Mouse (Mus musculus): ENCODE results near the gene 4930544G11Rik. TPM values are rescaled to one million over a fixed set of nuclear protein-coding genes. Genes with fewer than 3 reads are reported as not detected.

4930544G11Rik gene
- polyA plus RNA-seq, 2 experiments, result not detected

DNA sequence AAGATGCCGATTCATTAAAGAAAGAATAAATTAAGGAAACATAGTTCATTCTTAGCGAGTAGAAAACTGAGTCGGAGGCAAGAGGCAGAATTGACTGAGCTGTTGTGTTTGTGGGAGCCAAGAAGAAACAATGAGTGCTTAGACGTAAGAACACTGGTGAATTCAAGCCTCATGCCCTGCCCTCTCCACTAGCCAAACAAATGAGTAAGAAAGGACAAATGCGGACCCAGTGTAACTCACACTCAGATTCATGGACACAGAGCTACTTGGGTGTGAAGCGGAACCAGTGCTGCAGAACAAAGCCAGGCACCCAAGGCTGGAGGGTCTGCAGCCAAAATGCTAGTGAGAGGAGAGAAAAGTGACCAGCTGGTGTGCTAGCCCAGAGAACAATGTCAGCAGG lies 1.9 kb upstream of the 4930544G11Rik start:
- no peaks in the 10 kb centered on the region for H3K27me3 ChIP-seq (ENCODE audit: control insufficient read depth, insufficient read depth, low read length)
- H3K4me3 ChIP-seq (replicated peaks; ENCODE audit: low read length), result no peak overlapping the region
- 83% methylated on average over 6 of the region's 6 CpGs for WGBS
- no peak for ATAC-seq (ENCODE audit: low FRiP score, low read depth)
- no peak overlapping the region for H3K4me2 ChIP-seq (replicated peaks; ENCODE audit: low read depth, low read length, severe bottlenecking)
- H3K36me3 ChIP-seq (ENCODE audit: control insufficient read depth, insufficient read depth, low read length), result no peaks in the 10 kb centered on the region
- no peaks in the 10 kb centered on the region for H3K9me3 ChIP-seq (ENCODE audit: control insufficient read depth, low read length)
- H3K9ac ChIP-seq (ENCODE audit: low read depth, low read length, severe bottlenecking), result no peak overlapping the region
- TF ChIP-seq POLR2A (IDR thresholded peaks at IDR 0.05; ENCODE audit: borderline replicate concordance, extremely low read depth, insufficient read depth, insufficient read length), result no peak
- DNase-seq (ENCODE audit: low spot score), result no peak
- H3K4me1 ChIP-seq (ENCODE audit: control insufficient read depth, insufficient read depth, low read length), result no peaks in the 10 kb centered on the region
- no peak overlapping the region for H3K27ac ChIP-seq (replicated peaks; ENCODE audit: low read depth, low read length)

DNA sequence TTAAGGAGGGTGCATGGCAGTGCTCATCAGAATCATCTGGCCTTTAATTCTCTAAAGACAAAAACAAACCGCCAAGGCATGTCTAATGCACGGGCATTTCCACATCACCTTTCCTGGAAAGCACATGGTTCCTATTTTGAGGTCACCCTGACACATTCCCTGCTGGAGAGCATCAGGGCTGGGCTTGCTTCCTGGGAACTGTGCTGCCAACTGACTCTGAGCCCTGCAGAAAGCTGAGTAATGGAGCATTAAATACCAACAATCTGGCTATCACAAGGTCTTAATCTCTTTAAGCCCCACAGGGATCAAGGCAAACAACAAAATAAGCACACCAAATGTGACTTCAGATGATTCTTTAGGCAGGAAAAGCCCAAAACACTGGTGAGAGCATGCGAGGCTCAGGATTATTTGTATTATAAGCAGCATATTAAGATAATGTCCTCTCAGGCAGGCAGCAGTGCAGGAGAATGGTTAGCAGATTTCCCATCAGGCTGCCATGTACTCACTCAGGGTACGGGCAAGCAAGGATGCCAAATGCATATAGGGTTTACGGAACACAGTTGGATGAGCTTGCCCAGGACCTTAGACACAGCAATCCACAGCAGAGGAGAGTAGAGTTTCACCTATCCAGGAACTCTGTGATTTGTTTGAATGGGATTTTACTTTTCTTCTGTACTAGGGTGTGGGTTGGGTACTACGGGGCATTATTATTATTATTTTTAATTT lies 17.1 kb downstream of the 4930544G11Rik start:
- Histone ChIP-seq H3K4me1 (ENCODE audit: control insufficient read depth, insufficient read depth, low read length) (no peaks in the 10 kb centered on the region), H3K27ac (replicated peaks; ENCODE audit: low read depth, low read length) (no peak overlapping the region), H3K4me3 (replicated peaks; ENCODE audit: low read length) (no peak overlapping the region), H3K4me2 (replicated peaks; ENCODE audit: low read depth, low read length, severe bottlenecking) (no peak overlapping the region), H3K27me3 (ENCODE audit: control insufficient read depth, insufficient read depth, low read length) (no peaks in the 10 kb centered on the region), H3K9ac (ENCODE audit: low read depth, low read length, severe bottlenecking) (no peak overlapping the region), H3K36me3 (ENCODE audit: control insufficient read depth, insufficient read depth, low read length) (no peaks in the 10 kb centered on the region), H3K9me3 (ENCODE audit: control insufficient read depth, low read length) (no peaks in the 10 kb centered on the region)
- ATAC-seq (ENCODE audit: low FRiP score, low read depth) (no peak), DNase-seq (ENCODE audit: low spot score) (no peak)
- no peak for TF ChIP-seq POLR2A (IDR thresholded peaks at IDR 0.05; ENCODE audit: borderline replicate concordance, extremely low read depth, insufficient read depth, insufficient read length)
- 53% methylated on average over 6 of the region's 6 CpGs for WGBS

DNA sequence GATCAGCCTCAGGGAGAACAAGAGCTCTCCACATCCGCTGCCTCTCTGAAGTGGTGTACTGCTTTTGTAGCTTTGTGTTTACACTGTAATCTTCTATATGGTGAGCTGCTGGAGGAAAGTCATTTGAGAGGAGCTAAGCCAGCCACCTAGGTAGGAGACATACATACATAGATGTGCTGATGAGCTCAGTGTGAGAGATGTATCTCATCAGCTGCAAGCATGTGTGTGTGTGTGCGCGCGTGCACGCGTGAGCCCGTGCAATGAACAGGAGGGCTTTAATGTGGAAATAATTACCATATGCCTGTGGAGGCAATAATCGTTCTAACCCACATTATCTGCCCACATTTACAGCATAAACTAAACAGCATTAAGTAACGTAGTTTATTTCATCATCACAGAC lies 18.0 kb downstream of the 4930544G11Rik start:
- Histone ChIP-seq H3K36me3 (ENCODE audit: control insufficient read depth, insufficient read depth, low read length) (no peaks in the 10 kb centered on the region), H3K27ac (replicated peaks; ENCODE audit: low read depth, low read length) (no peak overlapping the region), H3K4me1 (ENCODE audit: control insufficient read depth, insufficient read depth, low read length) (no peaks in the 10 kb centered on the region), H3K27me3 (ENCODE audit: control insufficient read depth, insufficient read depth, low read length) (no peaks in the 10 kb centered on the region), H3K4me3 (replicated peaks; ENCODE audit: low read length) (no peak overlapping the region), H3K9me3 (ENCODE audit: control insufficient read depth, low read length) (no peaks in the 10 kb centered on the region), H3K4me2 (replicated peaks; ENCODE audit: low read depth, low read length, severe bottlenecking) (no peak overlapping the region), H3K9ac (ENCODE audit: low read depth, low read length, severe bottlenecking) (no peak overlapping the region)
- DNase-seq (ENCODE audit: low spot score) (no peak), ATAC-seq (ENCODE audit: low FRiP score, low read depth) (no peak)
- TF ChIP-seq POLR2A (IDR thresholded peaks at IDR 0.05; ENCODE audit: borderline replicate concordance, extremely low read depth, insufficient read depth, insufficient read length), result no peak
- WGBS, result 58% methylated on average over 9 of the region's 9 CpGs

DNA sequence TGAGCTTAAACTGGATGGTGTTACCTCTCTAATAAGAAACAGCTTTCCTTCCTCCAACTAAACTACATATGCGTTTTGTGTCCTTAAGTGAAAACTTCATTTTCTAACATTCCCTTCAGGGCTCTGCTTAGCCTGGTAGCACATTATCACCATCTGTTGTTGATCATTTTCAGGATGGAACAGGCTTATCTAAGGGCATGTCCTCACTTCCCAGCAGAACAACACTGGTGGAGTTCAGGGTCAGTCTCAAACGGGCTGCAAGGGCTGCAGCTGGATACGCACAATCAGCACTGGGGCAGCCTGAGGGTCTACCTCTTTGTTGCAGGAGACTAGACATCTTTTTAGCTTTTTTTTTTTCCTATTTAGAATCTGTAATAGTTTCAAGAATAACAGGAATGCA lies 39.7 kb downstream of the 4930544G11Rik start:
- DNase-seq (ENCODE audit: low spot score) (peak; percentile 4), ATAC-seq (ENCODE audit: low FRiP score, low read depth) (no peak)
- Histone ChIP-seq H3K9ac (ENCODE audit: low read depth, low read length, severe bottlenecking) (no peak overlapping the region), H3K9me3 (ENCODE audit: control insufficient read depth, low read length) (peaks cover 2% of the 10 kb centered on the region; the same call in 1 of the 2 replicates), H3K4me3 (replicated peaks; ENCODE audit: low read length) (no peak overlapping the region), H3K27ac (replicated peaks; ENCODE audit: low read depth, low read length) (no peak overlapping the region), H3K4me1 (ENCODE audit: control insufficient read depth, insufficient read depth, low read length) (no peaks in the 10 kb centered on the region), H3K4me2 (replicated peaks; ENCODE audit: low read depth, low read length, severe bottlenecking) (no peak overlapping the region), H3K36me3 (ENCODE audit: control insufficient read depth, insufficient read depth, low read length) (no peaks in the 10 kb centered on the region), H3K27me3 (ENCODE audit: control insufficient read depth, insufficient read depth, low read length) (no peaks in the 10 kb centered on the region)
- TF ChIP-seq POLR2A (IDR thresholded peaks at IDR 0.05; ENCODE audit: borderline replicate concordance, extremely low read depth, insufficient read depth, insufficient read length), result no peak
- whole genome bisulfite sequencing, result 28% methylated on average over 3 of the region's 3 CpGs

DNA sequence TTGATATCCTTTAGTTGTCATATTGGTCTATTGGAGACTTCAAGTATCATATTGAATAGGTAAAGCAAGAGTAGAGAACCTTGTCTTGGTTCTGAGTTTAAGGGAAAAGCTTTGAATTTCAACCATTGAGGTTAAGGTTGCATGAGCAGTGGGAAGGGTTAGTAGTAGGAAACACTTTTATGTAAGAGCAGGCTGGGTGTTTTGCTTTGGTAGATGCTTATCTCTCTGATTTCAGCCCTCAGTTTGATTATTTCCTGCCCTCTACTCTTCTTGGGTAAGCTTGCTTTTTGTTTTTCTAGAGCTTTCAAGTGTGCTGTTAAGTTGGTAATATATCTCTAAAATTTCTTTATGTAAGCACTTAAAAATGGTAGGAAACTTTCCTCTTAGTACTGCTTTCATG lies 45.9 kb downstream of the 4930544G11Rik start:
- no peak for TF ChIP-seq POLR2A (IDR thresholded peaks at IDR 0.05; ENCODE audit: borderline replicate concordance, extremely low read depth, insufficient read depth, insufficient read length)
- ATAC-seq (ENCODE audit: low FRiP score, low read depth), result no peak
- no peak for DNase-seq (ENCODE audit: low spot score)
- Histone ChIP-seq H3K9me3 (ENCODE audit: control insufficient read depth, low read length) (peaks cover 8% of the 10 kb centered on the region; the same call in 1 of the 2 replicates), H3K27me3 (ENCODE audit: control insufficient read depth, insufficient read depth, low read length) (no peaks in the 10 kb centered on the region), H3K4me3 (replicated peaks; ENCODE audit: low read length) (no peak overlapping the region), H3K9ac (ENCODE audit: low read depth, low read length, severe bottlenecking) (no peak overlapping the region), H3K27ac (replicated peaks; ENCODE audit: low read depth, low read length) (no peak overlapping the region), H3K4me1 (ENCODE audit: control insufficient read depth, insufficient read depth, low read length) (no peaks in the 10 kb centered on the region), H3K4me2 (replicated peaks; ENCODE audit: low read depth, low read length, severe bottlenecking) (no peak overlapping the region), H3K36me3 (ENCODE audit: control insufficient read depth, insufficient read depth, low read length) (no peaks in the 10 kb centered on the region)

Other genes starting within 250 kb of the 4930544G11Rik start
- gene Prdm5, start 173.6 kb upstream of the 4930544G11Rik start, polyA plus RNA-seq (2012; rRNA removed), result 18.9 and 26.4 TPM in 2 replicates
- gene Prdm5, start 173.6 kb upstream of the 4930544G11Rik start, polyA plus RNA-seq (2014; fragmentation: Nextera tagmentation; extraction: Ambion mirVana), result 25.6 and 26.0 TPM in 2 replicates

All from limb, embryonic 14.5 days (tissue).